In genomic region chr1:62747421-62748111, GRCm38 (mm10) we compare ENCODE assay signal across 16 mouse cellular contexts. TPM values are rescaled to one million over a fixed set of nuclear protein-coding genes. Genes with fewer than 3 reads are reported as not detected.
DNase-seq lines count a peak whose midpoint lies in the region; ATAC-seq and TF ChIP-seq lines count a peak whose summit lies in the region.
"Had no signal": no experiment of that assay in that cellular context is flagged by ENCODE, and none has a peak within 500 bp of the region (broad histone marks: within the 10 kb centered on the region; RNA-seq: fewer than 3 reads in every experiment).

No protein-coding gene starts in this region.

- no peak overlapping the region for H3K9ac ChIP-seq in forebrain, postnatal 0 days
- H3K9ac ChIP-seq in forebrain, embryonic 14.5 days (ENCODE audit: low read length), result no peak overlapping the region
- H3K9ac ChIP-seq in kidney, embryonic 16.5 days (replicated peaks; ENCODE audit: low read length), result no peak overlapping the region
- no peak overlapping the region for H3K9ac ChIP-seq in hindbrain, embryonic 16.5 days (ENCODE audit: low read depth, low read length)
- H3K9ac ChIP-seq: embryonic facial prominence, embryonic 12.5 days had no signal

- H3K4me2 ChIP-seq in forebrain, postnatal 0 days (ENCODE audit: low read depth), result no peak overlapping the region
- no peak overlapping the region for H3K4me2 ChIP-seq in forebrain, embryonic 14.5 days (ENCODE audit: low read length)
- no peak overlapping the region for H3K4me2 ChIP-seq in kidney, embryonic 16.5 days (replicated peaks; ENCODE audit: low read depth, low read length)
- H3K4me2 ChIP-seq in hindbrain, embryonic 16.5 days (ENCODE audit: low read length), result no peak overlapping the region
- H3K4me2 ChIP-seq: embryonic facial prominence, embryonic 12.5 days had no signal

- no peak overlapping the region for H3K4me3 ChIP-seq in forebrain, postnatal 0 days (ENCODE audit: low read depth, low read length)
- no peak overlapping the region for H3K4me3 ChIP-seq in forebrain, embryonic 14.5 days (ENCODE audit: low read depth, low read length)
- H3K4me3 ChIP-seq in kidney, embryonic 16.5 days (ENCODE audit: low read length), result no peak overlapping the region
- no peak overlapping the region for H3K4me3 ChIP-seq in hindbrain, embryonic 16.5 days (ENCODE audit: low read length)
- H3K4me3 ChIP-seq: embryonic facial prominence, embryonic 12.5 days had no signal

- H3K27me3 ChIP-seq in forebrain, postnatal 0 days (ENCODE audit: insufficient read depth, low read length), result no peaks in the 10 kb centered on the region
- H3K27me3 ChIP-seq in forebrain, embryonic 14.5 days (replicated peaks; ENCODE audit: control insufficient read depth, insufficient read depth, low read length), result no peaks in the 10 kb centered on the region
- peaks cover 10% of the 10 kb centered on the region; the same call in 1 of the 2 replicates for H3K27me3 ChIP-seq in kidney, embryonic 16.5 days (ENCODE audit: insufficient read depth, low read length)
- H3K27me3 ChIP-seq in hindbrain, embryonic 16.5 days (replicated peaks; ENCODE audit: control insufficient read depth, insufficient read depth, low read length), result no peaks in the 10 kb centered on the region
- H3K27me3 ChIP-seq: embryonic facial prominence, embryonic 12.5 days had no signal

- peaks cover 5% of the 10 kb centered on the region; the same call in 1 of the 2 replicates for H3K36me3 ChIP-seq in forebrain, postnatal 0 days (ENCODE audit: insufficient read depth)
- peaks cover 27% of the 10 kb centered on the region for H3K36me3 ChIP-seq in forebrain, embryonic 14.5 days (ENCODE audit: control insufficient read depth, insufficient read depth, low read length)
- no peaks in the 10 kb centered on the region; the same call in 1 of the 2 replicates for H3K36me3 ChIP-seq in kidney, embryonic 16.5 days (ENCODE audit: insufficient read depth, low read length)
- H3K36me3 ChIP-seq in hindbrain, embryonic 16.5 days (ENCODE audit: control insufficient read depth, insufficient read depth, low read length), result no peaks in the 10 kb centered on the region

- no peak overlapping the region for H3K27ac ChIP-seq in forebrain, postnatal 0 days (ENCODE audit: low read depth, low read length)
- H3K27ac ChIP-seq in forebrain, embryonic 14.5 days (ENCODE audit: low read depth, low read length), result no peak overlapping the region
- H3K27ac ChIP-seq in kidney, embryonic 16.5 days (ENCODE audit: low read length), result no peak overlapping the region
- H3K27ac ChIP-seq in hindbrain, embryonic 16.5 days (ENCODE audit: low read depth, low read length), result no peak overlapping the region
- H3K27ac ChIP-seq: embryonic facial prominence, embryonic 12.5 days; stomach, postnatal 0 days had no signal

- TF ChIP-seq CTCF in forebrain, postnatal 0 days (IDR thresholded peaks at IDR 0.05; ENCODE audit: low read depth), result no peak

- ATAC-seq in forebrain, postnatal 0 days, result no peak
- no peak for ATAC-seq in forebrain, embryonic 14.5 days
- ATAC-seq in kidney, embryonic 16.5 days (ENCODE audit: low FRiP score, low TSS enrichment), result no peak
- ATAC-seq in hindbrain, embryonic 16.5 days, result no peak

- H3K9me3 ChIP-seq in forebrain, postnatal 0 days (ENCODE audit: low read length), result no peaks in the 10 kb centered on the region
- no peaks in the 10 kb centered on the region for H3K9me3 ChIP-seq in forebrain, embryonic 14.5 days (replicated peaks; ENCODE audit: control insufficient read depth, low read length)
- H3K9me3 ChIP-seq in kidney, embryonic 16.5 days (ENCODE audit: low read length), result no peaks in the 10 kb centered on the region
- H3K9me3 ChIP-seq in hindbrain, embryonic 16.5 days (ENCODE audit: control insufficient read depth, low read length), result no peaks in the 10 kb centered on the region
- H3K9me3 ChIP-seq: embryonic facial prominence, embryonic 12.5 days had no signal

- peak; percentile 22 for DNase-seq in forebrain, postnatal 0 days
- DNase-seq in forebrain, embryonic 14.5 days (ENCODE audit: low spot score), result no peak
- peak; percentile 45 to 60 for DNase-seq in kidney, adult 8-10 months
- DNase-seq in brain, adult 2 months (ENCODE audit: low read depth, low spot score), result peak; percentile 61
- peak; percentile 36 for DNase-seq in kidney, postnatal 10 days
- DNase-seq: cerebellum, adult 9-10 months; gastrocnemius, postnatal 10 days; liver; lung, postnatal 4 days; midbrain, embryonic 14.5 days; spleen, adult 18-20 months; thymus, postnatal 36 days had no signal

- peaks cover 20% of the 10 kb centered on the region for H3K4me1 ChIP-seq in forebrain, postnatal 0 days (ENCODE audit: insufficient read depth)
- peaks cover 23% of the 10 kb centered on the region for H3K4me1 ChIP-seq in forebrain, embryonic 14.5 days (ENCODE audit: control insufficient read depth, insufficient read depth, low read length)
- peaks cover 26% of the 10 kb centered on the region for H3K4me1 ChIP-seq in kidney, embryonic 16.5 days (ENCODE audit: insufficient read depth, low read length)
- H3K4me1 ChIP-seq in hindbrain, embryonic 16.5 days (ENCODE audit: control insufficient read depth, insufficient read depth, low read depth, low read length), result peaks cover 24% of the 10 kb centered on the region

- WGBS in forebrain, postnatal 0 days, result 64% methylated on average over 10 of the region's 10 CpGs
- WGBS in forebrain, embryonic 14.5 days, result 74% methylated on average over 10 of the region's 10 CpGs
- WGBS in kidney, embryonic 16.5 days, result 63% methylated on average over 10 of the region's 10 CpGs
- whole genome bisulfite sequencing in hindbrain, embryonic 16.5 days, result 66% methylated on average over 10 of the region's 10 CpGs

RNA-seq across cellular contexts. Expression of gene Nrp2, which starts 44.5 kb away (rescaled TPM):
- 63.2 and 120 TPM in 2 replicates for total RNA-seq in forebrain, postnatal 0 days (2014; rRNA removed)
- 16.1 and 31.6 TPM in 2 replicates for polyA plus RNA-seq in forebrain, postnatal 0 days (2015; fragmentation: Nextera tagmentation; extraction: Ambion mirVana)
- 16.3 and 23.8 TPM in 2 replicates for polyA plus RNA-seq in forebrain, embryonic 14.5 days (2014; fragmentation: Nextera tagmentation; extraction: Ambion mirVana)
- 10.2 and 11.2 TPM in 2 replicates for polyA plus RNA-seq in kidney, embryonic 16.5 days (2015; fragmentation: Nextera tagmentation; extraction: Ambion mirVana)
- polyA plus RNA-seq in hindbrain, embryonic 16.5 days (2015; fragmentation: Nextera tagmentation; extraction: Ambion mirVana), result 22.7 and 31.5 TPM in 2 replicates
